Mouse (Mus musculus) 416B (cell line): ENCODE measurements at regions not wholly inside any gene's neighbourhood (a gene's known extent, or its start where the extent isn't known, plus 50 kb on each side); places are given as distances from the start of the nearest gene placed in this dataset.

Source experiments
- DNase-seq: peaks from one replicate; pipeline ENCODE4 v3.0.0; 2011; ENCODE audit warnings: low read depth

DNA sequence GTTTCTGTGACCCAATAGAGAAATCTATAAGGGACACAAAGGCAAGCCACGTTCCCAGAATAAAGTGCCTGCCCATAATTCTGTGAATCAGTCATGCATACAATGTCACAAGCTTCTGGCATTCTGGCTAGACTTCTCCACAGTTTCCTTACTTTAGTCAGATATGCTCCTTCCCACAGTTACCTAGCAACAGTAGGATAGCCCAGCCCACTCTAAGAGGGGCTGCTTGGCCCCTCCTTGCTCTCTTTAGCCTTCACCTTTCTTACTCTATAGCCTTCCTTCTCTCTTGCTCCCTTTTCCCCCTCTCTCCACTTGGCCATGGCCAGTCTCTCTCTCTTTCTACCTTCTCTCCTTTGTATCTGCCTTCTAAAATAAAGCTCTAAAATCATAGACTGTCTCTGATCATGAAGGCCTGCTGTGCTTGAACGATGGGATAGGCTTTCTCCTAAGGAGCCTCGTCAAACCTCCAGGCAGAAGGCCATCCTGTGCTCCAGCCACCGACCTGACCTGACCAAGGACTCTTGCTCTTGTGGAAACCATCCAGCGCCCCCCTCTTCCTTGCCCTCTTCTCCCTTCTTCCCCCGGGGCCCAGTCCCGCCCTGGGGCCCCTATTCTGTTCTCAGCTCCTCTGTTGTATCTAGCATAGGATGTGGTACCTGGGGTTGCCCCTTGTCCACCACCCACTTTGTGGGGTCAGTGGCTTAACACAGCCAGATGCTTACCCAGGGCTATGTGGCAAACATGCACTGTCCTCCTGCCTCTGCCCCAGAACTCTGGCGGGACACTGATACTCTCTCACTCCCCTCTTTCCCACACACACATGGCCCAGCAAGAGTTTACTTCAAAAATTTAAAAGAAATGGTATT is 1723.8 kb upstream of the Igfbp7 start:
- DNase-seq: no peak

DNA sequence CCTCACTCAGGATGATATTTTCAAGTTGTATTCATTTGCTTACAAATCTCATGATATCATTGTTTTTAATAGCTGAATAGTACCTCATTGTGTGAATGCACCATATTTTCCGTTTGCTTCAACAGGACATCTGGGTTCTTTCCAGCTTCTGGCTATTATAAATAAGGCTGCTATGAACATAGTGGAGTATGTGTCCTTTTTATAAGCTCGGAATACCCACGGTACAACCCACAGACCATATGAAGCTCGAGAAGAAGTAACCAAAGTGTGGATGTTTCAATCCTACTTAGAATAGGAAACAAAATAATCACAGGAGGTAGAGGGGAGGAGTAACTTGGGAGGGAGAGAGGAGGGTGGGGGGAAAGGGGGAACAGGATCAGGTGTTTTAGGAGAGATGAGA is 1675.3 kb upstream of the Igfbp7 start:
- no peak for DNase-seq

DNA sequence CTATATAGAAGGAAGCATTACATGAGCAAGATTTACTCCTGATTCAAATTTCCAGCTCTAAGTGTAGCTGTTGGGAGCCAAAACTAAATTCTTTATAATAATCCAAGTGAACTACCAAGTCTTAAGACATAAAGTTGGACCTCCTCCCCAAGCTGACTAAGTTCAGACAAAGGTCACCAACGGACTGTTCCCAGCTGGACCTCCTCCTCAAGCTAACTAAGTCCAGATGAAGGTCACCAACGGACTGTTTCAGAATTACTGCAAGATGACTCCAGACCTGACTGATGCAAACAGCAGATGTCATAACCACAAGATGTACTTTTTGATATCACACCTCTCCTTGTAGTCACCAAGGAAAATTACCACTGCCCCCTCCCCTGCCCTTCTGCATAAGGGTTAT is 1652.0 kb upstream of the Igfbp7 start:
- peak; percentile 52 for DNase-seq
